Mouse (Mus musculus) CD4-positive, CD25-positive, alpha-beta regulatory T cell, adult 9 weeks (primary cell): Measurements from ENCODE around the gene Btbd35f19. TPM values are rescaled to one million over a fixed set of nuclear protein-coding genes. Genes with fewer than 3 reads are reported as not detected.

Experiments
- polyA plus RNA-seq: library from polyadenylated mRNA; unstranded; fragments of 100-300 nt; shearing (Covaris generic); gene quantifications from one replicate; pipeline ENCODE4 v1.2.1, GENCODE M21; 2017

Gene Btbd35f19
- not detected for polyA plus RNA-seq

GRCm38 (mm10) chrX:31383818-31384217, at the start of gene Btbd35f19:
Btbd35f19 (minus strand) TSS chrX:31383918.

GRCm38 (mm10) chrX:31336154-31336553, 47.6 kb downstream of the Btbd35f19 start, which contains the start of gene Btbd35f26:
Btbd35f26 (plus strand) TSS chrX:31336454.

Other genes with a start within 250 kb of the Btbd35f19 start
- gene Spin2f, start 130.0 kb downstream of the Btbd35f19 start, polyA plus RNA-seq: not detected
- not detected for gene Btbd35f26, start 47.5 kb downstream of the Btbd35f19 start, polyA plus RNA-seq
- gene Gm21883, start 190.4 kb upstream of the Btbd35f19 start, polyA plus RNA-seq: not detected
- gene Spin2e, start 235.0 kb upstream of the Btbd35f19 start, polyA plus RNA-seq: not detected